Mouse (Mus musculus) thymus, adult 2 months (tissue): ENCODE results near the gene Havcr2. TPM values are rescaled to one million over a fixed set of nuclear protein-coding genes. Genes with fewer than 3 reads are reported as not detected.
"Not testable (repeated sequence)": the region's sequence is repeated elsewhere in the genome, so short reads cannot be mapped to it uniquely, and the experiment has no call there.

Source experiments
- DNase-seq: peaks from one replicate; pipeline ENCODE4 v3.0.0; 2021
- H3K27ac ChIP-seq: fragments of 200-500 bp; 2 replicates; pipeline ENCODE4 v1.5.1; 2012; ENCODE audit warnings: low read length, control low read depth; ENCODE audit not compliant: control insufficient read depth, insufficient read depth
- H3K27me3 ChIP-seq: fragments of 200-500 bp; 2 replicates; pipeline ENCODE4 v1.6.1; 2012; ENCODE audit warnings: mild to moderate bottlenecking, low read length, moderate library complexity, mixed read lengths; ENCODE audit not compliant: control insufficient read depth, insufficient read depth
- H3K36me3 ChIP-seq: fragments of 200-500 bp; 2 replicates; pipeline ENCODE4 v1.6.1; 2012; ENCODE audit warnings: mild to moderate bottlenecking, low read length, moderate library complexity; ENCODE audit not compliant: control insufficient read depth, insufficient read depth
- H3K4me1 ChIP-seq: fragments of 200-500 bp; replicated peaks from 2 replicates; pipeline ENCODE4 v1.6.1; 2012; ENCODE audit warnings: low read length; ENCODE audit not compliant: control insufficient read depth, insufficient read depth
- H3K4me3 ChIP-seq: fragments of 200-500 bp; 2 replicates; pipeline ENCODE4 v1.5.1; 2012; ENCODE audit warnings: mild to moderate bottlenecking, low read length, control low read depth, moderate library complexity; ENCODE audit not compliant: control insufficient read depth, insufficient read depth
- CTCF ChIP-seq: fragments of 200-500 bp; IDR thresholded peaks from 2 replicates; pipeline ENCODE4 v1.5.1; 2012; ENCODE audit warnings: mild to moderate bottlenecking, control low read depth, low read length, moderate library complexity, borderline replicate concordance; ENCODE audit not compliant: control insufficient read depth, poor library complexity, insufficient read depth; ENCODE audit errors: extremely low read depth
- POLR2A ChIP-seq: fragments of 200-500 bp; IDR thresholded peaks from 2 replicates; pipeline ENCODE4 v1.6.1; 2012; ENCODE audit warnings: mild to moderate bottlenecking, low read length, control low read depth, moderate library complexity; ENCODE audit not compliant: control insufficient read depth, poor library complexity, insufficient read depth; ENCODE audit errors: extremely low read depth
- WGBS: fragments of 180-500 bp; shearing (Covaris S2); methylation state at CpG from one replicate; pipeline ENCODE4 v1.1.7; 2018; 5-methylcytosine and 5-hydroxymethylcytosine counted together
- polyA plus RNA-seq: library from polyadenylated mRNA; depleted of rRNA; stranded (reverse); fragments of >200 nt; gene quantifications from 2 replicates; pipeline ENCODE4 v1.2.3, GENCODE M21; 2012

The Havcr2 gene
- polyA plus RNA-seq, 1 experiment = 1.8 TPM

DNA sequence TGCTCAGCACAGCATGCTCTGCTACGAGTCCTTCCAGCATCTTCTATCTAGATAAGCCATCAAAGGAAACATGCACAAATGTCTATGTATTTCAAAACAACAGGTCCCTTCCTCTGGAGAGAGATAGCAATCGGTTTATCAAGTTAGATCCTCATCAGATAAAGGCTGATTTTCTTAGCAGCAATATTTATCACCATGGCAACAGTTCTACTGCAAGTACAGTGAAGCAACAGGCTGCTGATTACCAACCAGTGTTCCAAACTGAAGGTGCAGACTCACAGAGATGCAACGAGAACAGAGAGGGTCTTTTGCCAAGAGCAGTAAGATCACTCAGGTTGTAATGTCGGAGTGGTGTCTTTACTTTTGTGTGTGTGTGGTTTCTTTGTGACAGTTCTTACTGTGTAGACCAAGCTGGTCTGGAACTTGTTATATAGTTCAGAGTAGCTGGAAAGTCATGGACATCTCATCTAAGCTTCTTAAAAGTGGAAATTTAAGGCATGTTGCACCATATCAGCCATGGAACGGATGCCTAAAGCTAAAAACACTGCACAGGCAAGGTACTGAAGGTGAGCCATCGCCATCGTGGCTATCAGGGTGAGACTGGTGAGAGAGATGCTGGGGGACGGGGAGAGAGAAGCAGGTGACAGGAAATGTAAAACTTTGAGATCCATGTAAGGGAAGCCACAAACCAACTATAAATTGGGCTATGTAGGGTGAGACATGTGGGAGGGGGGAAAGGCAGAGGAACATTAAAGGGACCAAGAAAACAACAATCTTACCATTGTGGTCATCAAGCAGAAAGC, 33.4 kb upstream of the Havcr2 start:
- TF ChIP-seq CTCF = no peak
- 0 out of 2 replicates have a peak, but pooled peaks have one; percentile 40 for TF ChIP-seq POLR2A
- Histone ChIP-seq H3K36me3 (no peaks in the 10 kb centered on the region), H3K27ac (peak overlapping the region; percentile 80), H3K4me1 (peaks cover 3% of the 10 kb centered on the region; the same call in 1 of the 2 replicates), H3K27me3 (no peaks in the 10 kb centered on the region), H3K4me3 (no peak overlapping the region)
- DNase-seq = peak; percentile 65
- 7% methylated on average over 8 of the region's 8 CpGs for WGBS

DNA sequence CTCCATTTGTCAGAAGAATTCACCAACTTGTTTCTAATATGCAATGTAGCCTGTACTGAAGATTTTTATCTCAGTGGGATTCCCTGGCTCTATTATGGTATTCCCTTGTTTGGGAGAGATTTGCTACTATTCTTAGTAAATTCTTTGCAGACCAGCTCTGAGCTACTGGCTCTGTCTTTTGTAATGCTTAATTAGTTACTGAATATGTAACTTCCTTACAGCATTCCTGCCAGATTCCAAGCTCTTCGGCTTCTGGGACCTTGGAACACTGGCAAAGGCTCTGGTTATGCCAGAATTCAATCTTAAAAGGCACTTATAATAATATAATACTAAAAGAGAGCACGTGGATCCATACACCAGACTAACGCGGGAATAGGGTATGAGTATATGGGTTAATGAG, 26.6 kb upstream of the Havcr2 start:
- not testable (repeated sequence) for H3K36me3 ChIP-seq, H3K4me3 ChIP-seq, H3K4me1 ChIP-seq, H3K27ac ChIP-seq, H3K27me3 ChIP-seq, DNase-seq
- 93% methylated on average over 4 of the region's 4 CpGs for WGBS

GRCm38 (mm10) chr11:46430123-46430522, 24.6 kb upstream of the Havcr2 start:
- Histone ChIP-seq H3K27ac (no peak overlapping the region), H3K4me3 (no peak overlapping the region), H3K4me1 (no peaks in the 10 kb centered on the region; the same call in 1 of the 2 replicates), H3K36me3 (no peaks in the 10 kb centered on the region), H3K27me3 (no peaks in the 10 kb centered on the region)
- DNase-seq = no peak
- 94% methylated on average over 2 of the region's 2 CpGs for WGBS
- TF ChIP-seq CTCF (no peak), POLR2A (no peak)

- peak; percentile 87 for DNase-seq
- no peak for TF ChIP-seq CTCF
Measured at GRCm38 (mm10) chr11:46431129-46431528, 23.6 kb upstream of the Havcr2 start.

DNA sequence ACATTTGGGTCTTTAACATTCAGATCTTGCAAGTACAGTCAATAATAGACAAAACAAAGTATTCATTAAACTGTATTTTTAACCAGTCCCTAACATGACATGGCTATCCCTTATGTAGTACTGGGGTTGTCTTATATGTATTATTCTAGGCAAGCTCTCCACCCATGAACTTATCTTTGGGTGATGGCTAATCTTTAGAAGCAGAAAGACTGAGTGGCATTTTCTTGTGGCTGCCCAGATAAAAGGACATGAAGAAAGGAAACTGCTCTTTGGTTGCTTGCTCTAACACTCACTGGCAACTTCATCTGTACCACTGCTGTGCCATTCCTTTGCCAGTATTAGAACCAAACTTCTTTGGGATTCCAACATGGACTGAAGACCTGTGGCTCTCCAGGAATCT, 19.4 kb upstream of the Havcr2 start:
- no peak for DNase-seq
- Histone ChIP-seq H3K4me1 (peaks cover 5% of the 10 kb centered on the region), H3K27me3 (no peaks in the 10 kb centered on the region), H3K4me3 (no peak overlapping the region), H3K27ac (no peak overlapping the region), H3K36me3 (peaks cover 2% of the 10 kb centered on the region; the same call in 1 of the 2 replicates)
- TF ChIP-seq CTCF = no peak
- no peak for TF ChIP-seq POLR2A

More at GRCm38 (mm10) chr11:46431129-46431528, 23.6 kb upstream of the Havcr2 start:
- H3K4me1 ChIP-seq = no peaks in the 10 kb centered on the region; the same call in 1 of the 2 replicates
- no peaks in the 10 kb centered on the region for H3K27me3 ChIP-seq
- H3K27ac ChIP-seq = no peak overlapping the region
- no peaks in the 10 kb centered on the region for H3K36me3 ChIP-seq
- no peak overlapping the region for H3K4me3 ChIP-seq
- WGBS = 40% methylated on average over 3 of the region's 3 CpGs

- Histone ChIP-seq H3K27me3 (no peaks in the 10 kb centered on the region), H3K27ac (peak within 1 kb of the TSS; percentile 70), H3K4me3 (peak within 1 kb of the TSS; percentile 94), H3K36me3 (peaks cover 10% of the 10 kb centered on the region; the same call in 1 of the 2 replicates), H3K4me1 (peaks cover 5% of the 10 kb centered on the region)
- WGBS = under 1% methylated on average over 59 of the region's 59 CpGs
- no peak for TF ChIP-seq CTCF
- peak; percentile 88 for TF ChIP-seq POLR2A
- DNase-seq = peak; percentile 92
Measured at GRCm38 (mm10) chr11:46436760-46437458, 17.8 kb upstream of the Havcr2 start, which contains the start of gene Med7. Med7 (plus strand) TSS chr11:46436925.
